Mouse (Mus musculus) forebrain, embryonic 13.5 days (tissue): ENCODE data around the gene Bcap29. TPM values are rescaled to one million over a fixed set of nuclear protein-coding genes. Genes with fewer than 3 reads are reported as not detected.

ENCODE experiments used
- ATAC-seq: fragments of 200-750 bp; cut with Nextera tagmentation; 2 replicates; pipeline ENCODE4 v1.8.0; 2017
- H3K27ac ChIP-seq: fragments of 300-500 bp; sonication (generic); 2 replicates; pipeline ENCODE4 v1.5.1; 2015; ENCODE audit warnings: inconsistent platforms, mild to moderate bottlenecking, moderate library complexity
- H3K27me3 ChIP-seq: fragments of 300-500 bp; sonication (generic); 2 replicates; pipeline ENCODE4 v1.6.1; 2015; ENCODE audit warnings: mild to moderate bottlenecking, inconsistent platforms
- H3K36me3 ChIP-seq: fragments of 300-500 bp; sonication (generic); 2 replicates; pipeline ENCODE4 v1.6.1; 2015; ENCODE audit warnings: mild to moderate bottlenecking, inconsistent platforms; ENCODE audit not compliant: poor library complexity, severe bottlenecking
- H3K4me1 ChIP-seq: fragments of 300-500 bp; sonication (generic); 2 replicates; pipeline ENCODE4 v1.6.1; 2015; ENCODE audit warnings: inconsistent platforms
- H3K4me2 ChIP-seq: fragments of 300-500 bp; sonication (generic); 2 replicates; pipeline ENCODE4 v1.6.1; 2015; ENCODE audit warnings: inconsistent platforms, mild to moderate bottlenecking, moderate library complexity
- H3K4me3 ChIP-seq: fragments of 300-500 bp; sonication (generic); 2 replicates; pipeline ENCODE4 v1.5.1; 2015; ENCODE audit warnings: mild to moderate bottlenecking, inconsistent platforms
- H3K9ac ChIP-seq: fragments of 300-500 bp; sonication (generic); 2 replicates; pipeline ENCODE4 v1.6.1; 2015; ENCODE audit warnings: mild to moderate bottlenecking, inconsistent platforms
- H3K9me3 ChIP-seq: fragments of 300-500 bp; sonication (generic); replicated peaks from 2 replicates; pipeline ENCODE4 v1.6.1; 2016; ENCODE audit warnings: inconsistent platforms
- WGBS: fragments of 180-500 bp; shearing (Covaris S2); methylation state at CpG from one replicate; pipeline ENCODE4 v1.1.7; 2015; 5-methylcytosine and 5-hydroxymethylcytosine counted together
- polyA plus RNA-seq: library from polyadenylated mRNA; unstranded; fragments of >200 nt; fragmentation: Nextera tagmentation; extraction: Ambion mirVana; gene quantifications from 2 replicates; pipeline ENCODE4 v1.2.1, GENCODE M21; 2015

Bcap29 gene
- polyA plus RNA-seq, 1 experiment from 2014 or later: 27.1 TPM

GRCm38 (mm10) chr12:31620106-31620505 is 14.4 kb downstream of the Bcap29 start:
- H3K27ac ChIP-seq: no peak overlapping the region
- 89% methylated on average over 8 of the region's 8 CpGs for WGBS
- H3K4me2 ChIP-seq: no peak overlapping the region
- no peaks in the 10 kb centered on the region for H3K27me3 ChIP-seq
- ATAC-seq: no peak
- no peak overlapping the region for H3K4me3 ChIP-seq
- no peaks in the 10 kb centered on the region for H3K9me3 ChIP-seq
- no peaks in the 10 kb centered on the region for H3K4me1 ChIP-seq
- H3K9ac ChIP-seq: no peak overlapping the region
- H3K36me3 ChIP-seq: peaks cover 11% of the 10 kb centered on the region

GRCm38 (mm10) chr12:31613353-31613752 is 21.1 kb downstream of the Bcap29 start:
- H3K36me3 ChIP-seq: peaks cover 12% of the 10 kb centered on the region; the same call in 1 of the 2 replicates
- ATAC-seq: no peak
- no peak overlapping the region for H3K4me2 ChIP-seq
- 58% methylated on average over 4 of the region's 4 CpGs for WGBS
- H3K9me3 ChIP-seq: no peaks in the 10 kb centered on the region
- H3K27ac ChIP-seq: no peak overlapping the region
- no peaks in the 10 kb centered on the region for H3K4me1 ChIP-seq
- H3K9ac ChIP-seq: no peak overlapping the region
- no peak overlapping the region for H3K4me3 ChIP-seq
- no peaks in the 10 kb centered on the region for H3K27me3 ChIP-seq

DNA sequence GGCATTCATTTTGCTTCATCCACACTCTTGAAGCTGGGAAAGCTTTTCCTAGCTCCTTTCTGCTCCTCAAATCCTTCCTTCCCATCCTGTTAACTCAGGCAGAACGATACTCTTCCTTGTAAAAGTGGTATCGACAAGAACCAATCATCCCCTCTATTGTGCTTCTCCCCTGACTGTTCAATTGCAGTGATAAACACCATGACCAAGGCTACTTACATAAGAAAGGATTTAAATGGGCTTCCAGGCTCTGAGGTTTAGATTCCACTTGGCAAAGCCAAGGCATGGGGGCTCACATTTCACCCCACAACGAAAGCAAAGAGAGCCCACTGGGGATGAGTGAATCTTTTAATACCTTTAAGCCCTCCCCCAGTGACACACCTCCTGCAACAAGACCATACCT is 26.3 kb downstream of the Bcap29 start:
- no peaks in the 10 kb centered on the region for H3K27me3 ChIP-seq
- no peak for ATAC-seq
- no peak overlapping the region for H3K27ac ChIP-seq
- H3K4me1 ChIP-seq: no peaks in the 10 kb centered on the region
- no peaks in the 10 kb centered on the region for H3K9me3 ChIP-seq
- no peak overlapping the region for H3K9ac ChIP-seq
- H3K4me3 ChIP-seq: no peak overlapping the region
- H3K36me3 ChIP-seq: no peaks in the 10 kb centered on the region
- WGBS: 6% methylated on average over 3 of the region's 3 CpGs
- no peak overlapping the region for H3K4me2 ChIP-seq

DNA sequence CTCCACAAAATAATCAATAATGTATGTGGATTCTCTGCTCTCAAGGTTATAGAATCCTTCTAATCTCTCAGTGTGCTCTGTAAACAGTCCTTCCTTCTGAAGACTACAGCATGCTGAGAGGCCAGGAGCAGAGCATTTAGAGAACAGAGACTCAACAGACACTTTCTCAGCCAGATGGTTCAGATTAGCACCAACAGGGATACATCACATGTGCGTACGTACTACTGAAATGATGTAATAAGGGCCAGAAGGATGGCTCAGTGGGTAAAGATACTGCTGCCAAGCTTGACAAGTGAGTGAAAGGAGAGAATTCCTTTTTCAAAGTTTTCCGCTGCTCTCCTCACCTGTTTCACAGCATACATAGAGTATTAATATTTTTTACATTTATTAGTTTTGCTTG is 29.6 kb downstream of the Bcap29 start:
- H3K27me3 ChIP-seq: no peaks in the 10 kb centered on the region
- H3K9ac ChIP-seq: no peak overlapping the region
- H3K9me3 ChIP-seq: no peaks in the 10 kb centered on the region
- no peaks in the 10 kb centered on the region for H3K36me3 ChIP-seq
- WGBS: 82% methylated on average over 3 of the region's 3 CpGs
- no peak overlapping the region for H3K4me3 ChIP-seq
- H3K4me2 ChIP-seq: no peak overlapping the region
- no peak overlapping the region for H3K27ac ChIP-seq
- ATAC-seq: no peak
- H3K4me1 ChIP-seq: no peaks in the 10 kb centered on the region

DNA sequence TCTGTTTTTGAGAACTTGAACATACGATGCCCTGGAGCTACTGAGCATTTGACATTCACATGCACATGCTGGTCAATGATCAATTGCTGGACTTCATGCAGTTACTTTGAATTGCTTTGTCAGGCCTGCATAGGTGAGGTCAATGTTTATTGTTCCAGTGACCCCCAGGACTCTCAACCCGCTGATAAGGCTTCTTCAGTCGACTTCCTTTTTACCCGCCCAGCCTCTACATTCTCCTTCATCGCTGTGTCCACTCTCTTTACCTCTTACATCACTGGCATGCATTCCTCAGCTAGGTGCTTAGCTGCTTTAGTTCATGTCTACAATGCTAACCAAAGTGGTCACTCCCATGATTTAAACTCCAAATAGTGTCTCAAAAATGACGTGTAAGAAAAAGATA is 30.9 kb downstream of the Bcap29 start:
- no peaks in the 10 kb centered on the region for H3K36me3 ChIP-seq
- no peak for ATAC-seq
- H3K4me3 ChIP-seq: no peak overlapping the region
- H3K4me1 ChIP-seq: no peaks in the 10 kb centered on the region
- WGBS: 76% methylated on average over 6 of the region's 6 CpGs
- no peak overlapping the region for H3K27ac ChIP-seq
- H3K4me2 ChIP-seq: no peak overlapping the region
- no peak overlapping the region for H3K9ac ChIP-seq
- H3K9me3 ChIP-seq: no peaks in the 10 kb centered on the region
- H3K27me3 ChIP-seq: no peaks in the 10 kb centered on the region

DNA sequence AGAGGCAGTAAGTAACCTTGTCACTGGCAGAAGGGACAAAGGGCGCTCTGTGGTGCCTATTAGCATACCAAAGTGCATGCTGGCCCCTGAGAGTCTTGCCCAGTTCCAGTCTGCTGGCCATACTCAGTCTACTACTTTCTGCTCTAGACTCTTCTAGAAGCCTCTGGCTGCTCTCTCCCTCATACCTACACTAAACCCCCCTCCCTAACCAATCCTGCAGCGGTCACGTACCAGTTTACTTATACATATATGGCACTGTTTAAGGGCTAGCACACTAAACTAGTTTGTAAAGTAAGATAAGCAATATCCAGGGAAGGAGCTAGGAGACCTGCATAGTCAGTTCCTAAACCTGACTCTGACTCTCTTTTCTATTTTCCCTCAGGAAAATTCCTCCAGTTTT is 40.2 kb downstream of the Bcap29 start:
- ATAC-seq: no peak
- Histone ChIP-seq H3K4me2 (no peak overlapping the region), H3K4me1 (no peaks in the 10 kb centered on the region), H3K27me3 (no peaks in the 10 kb centered on the region), H3K9me3 (no peaks in the 10 kb centered on the region), H3K36me3 (0 out of 2 replicates have a peak, but pooled peaks cover 4% of the 10 kb centered on the region), H3K9ac (no peak overlapping the region), H3K27ac (no peak overlapping the region), H3K4me3 (no peak overlapping the region)
- 83% methylated on average over 3 of the region's 3 CpGs for WGBS

GRCm38 (mm10) chr12:31592011-31592410 is 42.4 kb downstream of the Bcap29 start:
- Histone ChIP-seq H3K4me3 (no peak overlapping the region), H3K36me3 (0 out of 2 replicates have a peak, but pooled peaks cover 4% of the 10 kb centered on the region), H3K27me3 (no peaks in the 10 kb centered on the region), H3K4me2 (no peak overlapping the region), H3K9me3 (no peaks in the 10 kb centered on the region), H3K27ac (no peak overlapping the region), H3K9ac (no peak overlapping the region), H3K4me1 (no peaks in the 10 kb centered on the region)
- ATAC-seq: no peak
- 26% methylated on average over 3 of the region's 3 CpGs for WGBS

DNA sequence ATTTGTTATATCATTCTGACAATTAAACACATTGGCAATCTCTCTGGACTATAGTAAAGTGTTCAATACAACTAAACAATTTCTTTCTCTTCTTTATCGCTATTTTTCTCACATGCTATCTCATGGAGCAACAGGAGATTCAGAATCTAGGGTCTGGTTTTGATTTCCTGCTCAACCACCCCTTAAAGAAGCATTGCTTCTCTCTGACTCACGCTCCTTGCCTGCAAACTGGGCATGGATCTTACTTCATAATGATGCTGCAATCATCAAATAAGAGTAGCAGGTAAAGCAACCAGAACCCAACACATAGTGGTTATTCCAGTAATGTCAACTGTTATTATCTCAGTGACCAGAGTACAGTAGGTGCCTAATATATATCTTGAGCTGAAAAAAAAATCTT is 50.7 kb downstream of the Bcap29 start:
- Histone ChIP-seq H3K4me1 (peaks cover 12% of the 10 kb centered on the region), H3K9me3 (no peaks in the 10 kb centered on the region), H3K4me3 (no peak overlapping the region), H3K27me3 (no peaks in the 10 kb centered on the region), H3K27ac (no peak overlapping the region), H3K4me2 (no peak overlapping the region), H3K9ac (no peak overlapping the region), H3K36me3 (no peaks in the 10 kb centered on the region)
- no peak for ATAC-seq
- WGBS: 93% methylated on average over 2 of the region's 2 CpGs

DNA sequence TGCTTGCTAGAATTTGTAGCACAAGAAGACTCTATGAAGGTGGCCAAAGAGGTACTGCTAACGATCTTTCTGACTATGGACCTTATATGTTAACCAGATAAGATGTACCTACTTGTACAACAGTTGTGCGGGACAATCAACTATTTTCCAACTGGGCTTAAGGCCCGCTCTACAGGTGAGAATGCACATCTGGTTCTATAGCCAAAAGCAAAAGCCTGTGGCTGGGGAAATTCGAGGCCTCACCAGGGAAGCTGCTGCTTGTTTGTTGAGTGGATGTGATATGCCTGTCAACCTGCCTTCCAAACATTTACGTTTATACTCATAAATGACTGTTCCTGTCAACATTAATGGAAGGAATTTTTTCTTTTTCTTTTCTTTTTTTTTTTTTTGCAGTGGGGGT is 52.4 kb downstream of the Bcap29 start:
- no peak for ATAC-seq
- no peak overlapping the region for H3K4me3 ChIP-seq
- H3K27me3 ChIP-seq: no peaks in the 10 kb centered on the region
- H3K9ac ChIP-seq: no peak overlapping the region
- H3K36me3 ChIP-seq: no peaks in the 10 kb centered on the region
- no peaks in the 10 kb centered on the region for H3K9me3 ChIP-seq
- peaks cover 12% of the 10 kb centered on the region for H3K4me1 ChIP-seq
- H3K27ac ChIP-seq: no peak overlapping the region
- H3K4me2 ChIP-seq: no peak overlapping the region
- 93% methylated on average over 5 of the region's 5 CpGs for WGBS

DNA sequence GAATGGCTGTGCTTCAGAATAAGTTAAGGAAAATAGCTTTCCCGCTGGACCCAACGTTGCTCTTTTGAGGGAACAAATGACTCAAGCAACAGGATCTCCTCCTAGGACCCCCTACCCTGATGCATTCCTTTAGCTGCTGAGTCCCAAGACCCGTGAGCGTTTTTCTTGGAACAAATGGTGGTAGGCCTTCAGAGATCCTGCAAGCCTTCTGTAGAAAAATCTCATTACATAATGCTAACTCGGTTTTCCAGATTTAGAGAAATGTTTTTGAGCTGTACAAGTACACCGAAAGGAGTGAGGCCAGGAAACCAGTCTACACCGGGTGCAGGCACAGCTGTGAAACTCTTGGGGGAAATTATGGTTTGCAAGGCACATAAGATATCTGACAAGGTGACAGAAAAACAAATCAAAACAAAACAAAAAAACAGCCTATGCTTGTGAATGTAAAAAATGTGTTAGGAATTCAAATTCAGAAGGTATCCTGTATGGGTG is 53.1 kb downstream of the Bcap29 start:
- 38% methylated on average over 7 of the region's 7 CpGs for WGBS
- Histone ChIP-seq H3K27ac (no peak overlapping the region), H3K9me3 (no peaks in the 10 kb centered on the region), H3K4me2 (no peak overlapping the region), H3K4me3 (no peak overlapping the region), H3K4me1 (peaks cover 12% of the 10 kb centered on the region), H3K9ac (no peak overlapping the region), H3K36me3 (no peaks in the 10 kb centered on the region), H3K27me3 (no peaks in the 10 kb centered on the region)
- ATAC-seq: peak; percentile 72

GRCm38 (mm10) chr12:31580634-31581318 is 53.7 kb downstream of the Bcap29 start:
- no peak overlapping the region for H3K27ac ChIP-seq
- H3K27me3 ChIP-seq: no peaks in the 10 kb centered on the region
- peak; percentile 94 for ATAC-seq
- H3K9ac ChIP-seq: no peak overlapping the region
- no peak overlapping the region for H3K4me2 ChIP-seq
- H3K36me3 ChIP-seq: no peaks in the 10 kb centered on the region
- 65% methylated on average over 5 of the region's 5 CpGs for WGBS
- H3K9me3 ChIP-seq: no peaks in the 10 kb centered on the region
- no peak overlapping the region for H3K4me3 ChIP-seq
- peaks cover 12% of the 10 kb centered on the region for H3K4me1 ChIP-seq

- H3K27ac ChIP-seq: no peak overlapping the region
- no peaks in the 10 kb centered on the region for H3K36me3 ChIP-seq
- H3K27me3 ChIP-seq: no peaks in the 10 kb centered on the region
- peaks cover 12% of the 10 kb centered on the region for H3K4me1 ChIP-seq
- no peak overlapping the region for H3K9ac ChIP-seq
- no peaks in the 10 kb centered on the region for H3K9me3 ChIP-seq
- H3K4me2 ChIP-seq: no peak overlapping the region
- no peak for ATAC-seq
- WGBS: 87% methylated on average over 8 of the region's 8 CpGs
- H3K4me3 ChIP-seq: no peak overlapping the region
Observed at GRCm38 (mm10) chr12:31578691-31579476, 55.6 kb downstream of the Bcap29 start.
